In the genomic region with DNA sequence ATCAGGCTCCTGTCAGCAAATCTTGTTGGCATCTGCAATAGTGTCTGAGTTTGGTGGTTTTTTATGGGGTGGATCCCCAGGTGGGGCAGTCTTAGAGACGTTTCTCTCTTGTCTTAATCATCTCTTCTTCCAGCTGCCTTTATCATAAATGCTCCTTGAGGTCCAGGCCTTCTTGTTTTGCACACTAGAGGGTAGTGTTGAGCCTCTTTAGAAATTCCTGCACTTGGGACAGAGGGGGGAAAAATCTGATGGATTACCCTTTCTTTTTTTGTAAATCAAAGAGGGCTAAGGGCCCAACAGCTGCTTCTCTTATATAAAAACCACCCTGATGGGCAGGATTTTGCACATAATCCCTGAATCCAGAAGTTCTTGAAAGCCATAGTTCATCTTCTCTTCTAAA, we compare ENCODE assay signal across 9 mouse cellular contexts.
DNase-seq lines count a peak whose midpoint lies in the region; ATAC-seq and TF ChIP-seq lines count a peak whose summit lies in the region.
"Had no signal": no experiment of that assay in that cellular context is flagged by ENCODE, and none has a peak within 500 bp of the region (broad histone marks: within the 10 kb centered on the region; RNA-seq: fewer than 3 reads in every experiment).

No protein-coding gene starts in this region.

- ATAC-seq in intestine, postnatal 0 days: no peak
- ATAC-seq in intestine, embryonic 16.5 days: no peak
- ATAC-seq in embryonic facial prominence, embryonic 14.5 days (ENCODE audit: low read depth): no peak
- ATAC-seq in limb, embryonic 14.5 days (ENCODE audit: low FRiP score, low read depth): no peak
- ATAC-seq in monocyte, adult 5-6 weeks (replicated peaks; ENCODE audit: insufficient number of reproducible peaks, low FRiP score, low TSS enrichment, poor library complexity, severe bottlenecking): no peak
- no peak; the same call in 1 of the 2 replicates for ATAC-seq in midbrain, embryonic 15.5 days (replicated peaks)

- H3K4me2 ChIP-seq in intestine, postnatal 0 days (replicated peaks; ENCODE audit: low read depth): no peak overlapping the region
- no peak overlapping the region for H3K4me2 ChIP-seq in intestine, embryonic 16.5 days (ENCODE audit: low read depth, low read length)
- H3K4me2 ChIP-seq in embryonic facial prominence, embryonic 14.5 days (ENCODE audit: low read depth, low read length): no peak overlapping the region
- H3K4me2 ChIP-seq in limb, embryonic 14.5 days (replicated peaks; ENCODE audit: low read depth, low read length, severe bottlenecking): no peak overlapping the region
- H3K4me2 ChIP-seq in midbrain, embryonic 15.5 days: no peak overlapping the region

- H3K36me3 ChIP-seq in intestine, postnatal 0 days (ENCODE audit: control insufficient read depth, insufficient read depth): no peaks in the 10 kb centered on the region
- no peaks in the 10 kb centered on the region for H3K36me3 ChIP-seq in intestine, embryonic 16.5 days (ENCODE audit: control insufficient read depth, insufficient read depth, low read length)
- H3K36me3 ChIP-seq in embryonic facial prominence, embryonic 14.5 days (ENCODE audit: control insufficient read depth, insufficient read depth, low read length): no peaks in the 10 kb centered on the region
- no peaks in the 10 kb centered on the region for H3K36me3 ChIP-seq in limb, embryonic 14.5 days (ENCODE audit: control insufficient read depth, insufficient read depth, low read length)
- no peaks in the 10 kb centered on the region for H3K36me3 ChIP-seq in midbrain, embryonic 15.5 days (replicated peaks)

- no peak for TF ChIP-seq POLR2A in limb, embryonic 14.5 days (IDR thresholded peaks at IDR 0.05; ENCODE audit: borderline replicate concordance, extremely low read depth, insufficient read depth, insufficient read length)

- TF ChIP-seq CTCF in intestine, postnatal 0 days (IDR thresholded peaks at IDR 0.05; ENCODE audit: low read depth): peak; percentile 71

- no peak overlapping the region for H3K27ac ChIP-seq in intestine, postnatal 0 days (ENCODE audit: low read depth, low read length)
- H3K27ac ChIP-seq in intestine, embryonic 16.5 days (ENCODE audit: low read length): no peak overlapping the region
- H3K27ac ChIP-seq in embryonic facial prominence, embryonic 14.5 days (replicated peaks; ENCODE audit: low read depth, low read length): no peak overlapping the region
- no peak overlapping the region for H3K27ac ChIP-seq in limb, embryonic 14.5 days (replicated peaks; ENCODE audit: low read depth, low read length)
- no peak overlapping the region for H3K27ac ChIP-seq in midbrain, embryonic 15.5 days
- H3K27ac ChIP-seq: macrophage had no signal

- H3K27me3 ChIP-seq in intestine, postnatal 0 days (replicated peaks; ENCODE audit: control insufficient read depth, insufficient read depth, low read length): no peaks in the 10 kb centered on the region
- no peaks in the 10 kb centered on the region; the same call in 1 of the 2 replicates for H3K27me3 ChIP-seq in intestine, embryonic 16.5 days (replicated peaks; ENCODE audit: control insufficient read depth, insufficient read depth, low read length)
- H3K27me3 ChIP-seq in embryonic facial prominence, embryonic 14.5 days (replicated peaks; ENCODE audit: control insufficient read depth, insufficient read depth, low read length): no peaks in the 10 kb centered on the region
- no peaks in the 10 kb centered on the region for H3K27me3 ChIP-seq in limb, embryonic 14.5 days (ENCODE audit: control insufficient read depth, insufficient read depth, low read length)
- H3K27me3 ChIP-seq in midbrain, embryonic 15.5 days (replicated peaks): no peaks in the 10 kb centered on the region

- DNase-seq in 3134 (ENCODE audit: extremely low read depth, insufficient read length, low spot score) (peak; percentile 5), 416B (ENCODE audit: low read depth) (peak; percentile 14)
- peak; percentile 71 for DNase-seq in embryonic facial prominence, embryonic 14.5 days (ENCODE audit: low spot score)
- peak; percentile 51 for DNase-seq in limb, embryonic 14.5 days (ENCODE audit: low spot score)

- WGBS in intestine, postnatal 0 days: 7% methylated on average over 1 of the region's 1 CpGs
- WGBS in intestine, embryonic 16.5 days: 17% methylated on average over 1 of the region's 1 CpGs
- WGBS in embryonic facial prominence, embryonic 14.5 days: 21% methylated on average over 1 of the region's 1 CpGs
- WGBS in limb, embryonic 14.5 days: 13% methylated on average over 1 of the region's 1 CpGs
- 26% methylated on average over 1 of the region's 1 CpGs for WGBS in midbrain, embryonic 15.5 days

- H3K4me1 ChIP-seq in intestine, postnatal 0 days (replicated peaks; ENCODE audit: control insufficient read depth, insufficient read depth, low read length): no peaks in the 10 kb centered on the region
- no peaks in the 10 kb centered on the region for H3K4me1 ChIP-seq in intestine, embryonic 16.5 days (ENCODE audit: control insufficient read depth, insufficient read depth, low read length)
- H3K4me1 ChIP-seq in embryonic facial prominence, embryonic 14.5 days (ENCODE audit: control insufficient read depth, insufficient read depth, low read length): no peaks in the 10 kb centered on the region
- H3K4me1 ChIP-seq in limb, embryonic 14.5 days (ENCODE audit: control insufficient read depth, insufficient read depth, low read length): peaks cover 11% of the 10 kb centered on the region
- H3K4me1 ChIP-seq in midbrain, embryonic 15.5 days: no peaks in the 10 kb centered on the region

- no peaks in the 10 kb centered on the region for H3K9me3 ChIP-seq in intestine, postnatal 0 days (ENCODE audit: control insufficient read depth)
- no peaks in the 10 kb centered on the region for H3K9me3 ChIP-seq in intestine, embryonic 16.5 days (ENCODE audit: control insufficient read depth, low read length)
- no peaks in the 10 kb centered on the region for H3K9me3 ChIP-seq in embryonic facial prominence, embryonic 14.5 days (ENCODE audit: control insufficient read depth, low read length)
- H3K9me3 ChIP-seq in limb, embryonic 14.5 days (ENCODE audit: control insufficient read depth, low read length): no peaks in the 10 kb centered on the region
- H3K9me3 ChIP-seq in midbrain, embryonic 15.5 days: no peaks in the 10 kb centered on the region

- H3K4me3 ChIP-seq in intestine, postnatal 0 days (ENCODE audit: low read depth, low read length): no peak overlapping the region
- H3K4me3 ChIP-seq in intestine, embryonic 16.5 days (ENCODE audit: low read length): no peak overlapping the region
- H3K4me3 ChIP-seq in embryonic facial prominence, embryonic 14.5 days (ENCODE audit: low read depth, low read length): no peak overlapping the region
- H3K4me3 ChIP-seq in limb, embryonic 14.5 days (replicated peaks; ENCODE audit: low read length): no peak overlapping the region
- H3K4me3 ChIP-seq in midbrain, embryonic 15.5 days: no peak overlapping the region

- H3K9ac ChIP-seq in intestine, postnatal 0 days (ENCODE audit: low read depth, low read length): no peak overlapping the region
- no peak overlapping the region for H3K9ac ChIP-seq in intestine, embryonic 16.5 days (ENCODE audit: low read depth, low read length)
- no peak overlapping the region for H3K9ac ChIP-seq in embryonic facial prominence, embryonic 14.5 days (ENCODE audit: low read depth, low read length)
- no peak overlapping the region for H3K9ac ChIP-seq in limb, embryonic 14.5 days (ENCODE audit: low read depth, low read length, severe bottlenecking)
- H3K9ac ChIP-seq in midbrain, embryonic 15.5 days: no peak overlapping the region

Comparison
In these comparisons a context has a peak if more than half of its experiments do, and no peak if none do; other contexts are left out.
1. DNase-seq: peak in every context shown above with its lines; median percentile 71 in embryonic facial prominence, embryonic 14.5 days; 51 in limb, embryonic 14.5 days; 14 in 416B; 5 in 3134.